Mouse (Mus musculus) megakaryocyte, embryonic 14.5 days (primary cell): Measurements from ENCODE around the gene Fcgrt.

Source experiments
- FLI1 ChIP-seq: IDR thresholded peaks from 2 replicates; pipeline ENCODE4 v1.6.1; 2012; ENCODE audit warnings: low read length, inconsistent platforms, mixed read lengths
- GATA1 ChIP-seq: IDR thresholded peaks from 3 replicates; pipeline ENCODE4 v1.6.1; 2012; ENCODE audit warnings: mixed read lengths, low read length, inconsistent platforms, borderline replicate concordance

DNA sequence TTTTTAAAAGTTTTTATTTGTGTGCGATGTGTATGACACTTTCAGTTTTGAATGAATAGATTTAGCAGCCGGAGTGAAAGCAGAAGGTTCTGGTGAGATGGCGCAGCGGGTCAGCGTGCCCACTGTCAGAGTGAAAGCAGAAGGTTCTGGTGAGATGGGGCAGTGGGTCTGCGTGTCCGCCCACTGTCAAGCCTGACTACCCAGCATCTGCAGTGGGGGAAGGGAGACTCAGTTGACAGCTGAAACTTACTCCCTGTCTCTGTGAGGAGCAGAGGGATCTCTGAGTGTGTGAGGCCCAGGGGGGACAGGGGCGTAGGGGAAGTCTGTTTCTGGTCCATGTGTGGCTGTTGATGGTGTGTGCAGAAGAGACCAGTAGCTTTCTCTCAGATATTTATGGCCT lies 13.9 kb upstream of the Fcgrt start:
- TF ChIP-seq GATA1, result no peak
- no peak for TF ChIP-seq FLI1
